Mouse (Mus musculus) olfactory bulb, adult 2 months (tissue): ENCODE data around the gene Cracr2b. TPM values are rescaled to one million over a fixed set of nuclear protein-coding genes. Genes with fewer than 3 reads are reported as not detected.

Source experiments
- H3K27ac ChIP-seq: fragments of 200-500 bp; 2 replicates; pipeline ENCODE4 v1.5.1; 2012; ENCODE audit warnings: low read depth, low read length; ENCODE audit not compliant: insufficient read depth
- H3K4me1 ChIP-seq: fragments of 200-500 bp; 2 replicates; pipeline ENCODE4 v1.6.1; 2012; ENCODE audit warnings: low read length; ENCODE audit not compliant: control insufficient read depth, insufficient read depth
- H3K4me3 ChIP-seq: fragments of 200-500 bp; 2 replicates; pipeline ENCODE4 v1.5.1; 2012; ENCODE audit warnings: mild to moderate bottlenecking, low read depth, low read length, moderate library complexity; ENCODE audit not compliant: insufficient read depth
- CTCF ChIP-seq: fragments of 200-500 bp; IDR thresholded peaks from 2 replicates; pipeline ENCODE4 v1.5.1; 2012; ENCODE audit warnings: low read depth, mild to moderate bottlenecking, low read length, moderate library complexity; ENCODE audit not compliant: insufficient read depth
- POLR2A ChIP-seq: fragments of 200-500 bp; IDR thresholded peaks from 2 replicates; pipeline ENCODE4 v1.6.1; 2012; ENCODE audit warnings: mild to moderate bottlenecking, low read depth, low read length, moderate library complexity; ENCODE audit not compliant: insufficient read depth
- WGBS: fragments of 180-500 bp; shearing (Covaris S2); methylation state at CpG from one replicate; pipeline ENCODE4 v1.1.7; 2018; 5-methylcytosine and 5-hydroxymethylcytosine counted together
- polyA plus RNA-seq: library from polyadenylated mRNA; stranded (reverse); fragments of >200 nt; gene quantifications from 2 replicates; pipeline ENCODE4 v1.2.4, GENCODE M21; 2012; ENCODE audit warnings: low replicate concordance; ENCODE audit not compliant: missing spikeins, insufficient read depth, insufficient read length

Cracr2b gene
- polyA plus RNA-seq, 1 experiment: not detected

- 74% methylated on average over 3 of the region's 3 CpGs for WGBS
- H3K4me3 ChIP-seq: no peak overlapping the region
- TF ChIP-seq CTCF: no peak
- no peak for TF ChIP-seq POLR2A
- H3K27ac ChIP-seq: no peak overlapping the region
- peaks cover 2% of the 10 kb centered on the region; the same call in 1 of the 2 replicates for H3K4me1 ChIP-seq
Measured at GRCm38 (mm10) chr7:141497600-141497999, 36.7 kb downstream of the Cracr2b start.

GRCm38 (mm10) chr7:141501820-141502555 is 41.1 kb downstream of the Cracr2b start:
- Histone ChIP-seq H3K4me1 (peaks cover 2% of the 10 kb centered on the region; the same call in 1 of the 2 replicates), H3K27ac (no peak overlapping the region), H3K4me3 (no peak overlapping the region)
- TF ChIP-seq POLR2A: no peak
- TF ChIP-seq CTCF: no peak
- 86% methylated on average over 7 of the region's 7 CpGs for WGBS

GRCm38 (mm10) chr7:141502556-141502905 is 41.6 kb downstream of the Cracr2b start:
- H3K27ac ChIP-seq: no peak overlapping the region
- WGBS: 95% methylated on average over 5 of the region's 5 CpGs
- TF ChIP-seq POLR2A (no peak), CTCF (no peak)
- peaks cover 2% of the 10 kb centered on the region; the same call in 1 of the 2 replicates for H3K4me1 ChIP-seq
- no peak overlapping the region for H3K4me3 ChIP-seq

GRCm38 (mm10) chr7:141506278-141506677 is 45.4 kb downstream of the Cracr2b start:
- WGBS: 71% methylated on average over 2 of the region's 2 CpGs
- Histone ChIP-seq H3K4me3 (no peak overlapping the region), H3K27ac (no peak overlapping the region), H3K4me1 (no peaks in the 10 kb centered on the region)
- no peak for TF ChIP-seq POLR2A
- no peak for TF ChIP-seq CTCF

GRCm38 (mm10) chr7:141508160-141508559 is 47.3 kb downstream of the Cracr2b start:
- no peaks in the 10 kb centered on the region for H3K4me1 ChIP-seq
- no peak overlapping the region for H3K4me3 ChIP-seq
- H3K27ac ChIP-seq: no peak overlapping the region
- TF ChIP-seq CTCF (no peak), POLR2A (no peak)

- Histone ChIP-seq H3K4me1 (no peaks in the 10 kb centered on the region), H3K4me3 (no peak overlapping the region), H3K27ac (no peak overlapping the region)
- 95% methylated on average over 5 of the region's 5 CpGs for WGBS
- no peak for TF ChIP-seq POLR2A
- no peak for TF ChIP-seq CTCF
Measured at GRCm38 (mm10) chr7:141510196-141510595, 49.3 kb downstream of the Cracr2b start.

- no peak overlapping the region for H3K27ac ChIP-seq
- 75% methylated on average over 8 of the region's 8 CpGs for WGBS
- TF ChIP-seq CTCF (no peak), POLR2A (no peak)
- H3K4me1 ChIP-seq: no peaks in the 10 kb centered on the region
- no peak overlapping the region for H3K4me3 ChIP-seq
Measured at GRCm38 (mm10) chr7:141510681-141511191, 49.8 kb downstream of the Cracr2b start.

Other genes with a start within 250 kb of the Cracr2b start
- gene Lmntd2, start 247.0 kb upstream of the Cracr2b start, polyA plus RNA-seq: not detected in 2 replicates
- not detected in 2 replicates for gene Rassf7, start 245.2 kb upstream of the Cracr2b start, polyA plus RNA-seq
- gene Phrf1, start 232.3 kb upstream of the Cracr2b start, polyA plus RNA-seq: not detected in 2 replicates
- gene Irf7, start 194.6 kb upstream of the Cracr2b start, polyA plus RNA-seq: not detected in 2 replicates
- not detected in 2 replicates for gene Cdhr5, start 184.3 kb upstream of the Cracr2b start, polyA plus RNA-seq
- not detected in 2 replicates for gene Sct, start 182.0 kb upstream of the Cracr2b start, polyA plus RNA-seq
- not detected in 2 replicates for gene Drd4, start 169.1 kb upstream of the Cracr2b start, polyA plus RNA-seq
- not detected in 2 replicates for gene Deaf1, start 133.4 kb upstream of the Cracr2b start, polyA plus RNA-seq
- gene Tmem80, start 133.4 kb upstream of the Cracr2b start, polyA plus RNA-seq: not detected in 2 replicates
- gene Eps8l2, start 122.2 kb upstream of the Cracr2b start, polyA plus RNA-seq: not detected in 2 replicates
- not detected in 2 replicates for gene Taldo1, start 68.9 kb upstream of the Cracr2b start, polyA plus RNA-seq
- gene Gatd1, start 47.0 kb upstream of the Cracr2b start, polyA plus RNA-seq: not detected in 2 replicates
- gene Cend1, start 31.6 kb upstream of the Cracr2b start, polyA plus RNA-seq: 518 TPM in 1 of 2 replicates, not detected in the other
- gene Slc25a22, start 23.2 kb upstream of the Cracr2b start, polyA plus RNA-seq: not detected in 2 replicates
- gene Pidd1, start 17.1 kb upstream of the Cracr2b start, polyA plus RNA-seq: not detected in 2 replicates
- gene Rplp2, start 13.7 kb upstream of the Cracr2b start, polyA plus RNA-seq: 977 TPM in 1 of 2 replicates, not detected in the other
- not detected in 2 replicates for gene Pnpla2, start 5.9 kb upstream of the Cracr2b start, polyA plus RNA-seq
- not detected in 2 replicates for gene Cd151, start 6.3 kb downstream of the Cracr2b start, polyA plus RNA-seq
- gene Polr2l, start 14.0 kb downstream of the Cracr2b start, polyA plus RNA-seq: not detected in 2 replicates
- not detected in 2 replicates for gene Tspan4, start 14.1 kb downstream of the Cracr2b start, polyA plus RNA-seq
- not detected in 2 replicates for gene Chid1, start 78.8 kb downstream of the Cracr2b start, polyA plus RNA-seq
- not detected in 2 replicates for gene Ap2a2, start 101.1 kb downstream of the Cracr2b start, polyA plus RNA-seq
- gene Muc6, start 194.2 kb downstream of the Cracr2b start, polyA plus RNA-seq: not detected in 2 replicates
- not detected in 2 replicates for gene Muc2, start 229.2 kb downstream of the Cracr2b start, polyA plus RNA-seq